Mouse (Mus musculus): ENCODE data around the gene Cxcr4. TPM values are rescaled to one million over a fixed set of nuclear protein-coding genes. Genes with fewer than 3 reads are reported as not detected.

The Cxcr4 gene
- total and polyA plus RNA-seq, 3 experiments, result 80.3 to 169 (median 102) TPM

GRCm38 (mm10) chr1:128548220-128548998 is 43.7 kb downstream of the Cxcr4 start:
- TF ChIP-seq SIN3A (IDR thresholded peaks at IDR 0.05; ENCODE audit: low read length), result peak; percentile 80
- no peak for TF ChIP-seq UBTF (IDR thresholded peaks at IDR 0.05; ENCODE audit: low read depth, low read length)
- peak; percentile 35; the same call in 1 of the 2 replicates for TF ChIP-seq MYC (IDR thresholded peaks at IDR 0.05; ENCODE audit: low read depth, low read length)
- peak; percentile 74 for TF ChIP-seq CHD2 (IDR thresholded peaks at IDR 0.05; ENCODE audit: low read length)
- TF ChIP-seq NRF1 (IDR thresholded peaks at IDR 0.05; ENCODE audit: low read depth, low read length), result no peak
- TF ChIP-seq HCFC1 (IDR thresholded peaks at IDR 0.05; ENCODE audit: low read depth, low read length), result peak; percentile 41
- TF ChIP-seq TCF12 (IDR thresholded peaks at IDR 0.05; ENCODE audit: low read depth, low read length), result peak; percentile 71
- TF ChIP-seq POLR2AphosphoS2 (IDR thresholded peaks at IDR 0.05; ENCODE audit: low read depth, low read length), result no peak
- TF ChIP-seq NELFE (IDR thresholded peaks at IDR 0.05; ENCODE audit: low read depth, low read length), result no peak
- TF ChIP-seq PAX5 (IDR thresholded peaks at IDR 0.05; ENCODE audit: low read length), result no peak
- TF ChIP-seq POLR2A (IDR thresholded peaks at IDR 0.05; ENCODE audit: low read depth, low read length), result peak; percentile 32; the same call in 1 of the 2 replicates
- no peak for TF ChIP-seq ZKSCAN1 (IDR thresholded peaks at IDR 0.05; ENCODE audit: borderline replicate concordance, low read depth, low read length)
- TF ChIP-seq JUN (IDR thresholded peaks at IDR 0.05; ENCODE audit: insufficient read depth, low read depth, low read length), result peak; percentile 93
- TF ChIP-seq IRF4 (IDR thresholded peaks at IDR 0.05; ENCODE audit: low read depth, low read length), result peak; percentile 92
- TF ChIP-seq USF2 (conservative IDR thresholded peaks at IDR 0.05; ENCODE audit: low read depth, low read length), result no peak
- no peak for TF ChIP-seq USF1 (IDR thresholded peaks at IDR 0.05; ENCODE audit: low read depth, low read length)
- TF ChIP-seq ZNF384 (IDR thresholded peaks at IDR 0.05; ENCODE audit: low read depth, low read length), result no peak; the same call in none of the 2 replicates
- TF ChIP-seq ETS1 (conservative IDR thresholded peaks at IDR 0.05; ENCODE audit: low read depth, low read length), result peak; percentile 94
- TF ChIP-seq MAX (IDR thresholded peaks at IDR 0.05; ENCODE audit: low read length), result peak; percentile 52
- peak; percentile 0 for TF ChIP-seq RAD21 (IDR thresholded peaks at IDR 0.05; ENCODE audit: low read depth, low read length)
- TF ChIP-seq MEF2A (IDR thresholded peaks at IDR 0.05; ENCODE audit: borderline replicate concordance, low read depth, low read length), result peak; percentile 83
- no peak for TF ChIP-seq CTCF (conservative IDR thresholded peaks at IDR 0.05 in 1 of 2, IDR thresholded peaks at IDR 0.05 in 1 of 2; ENCODE audit: low read depth in 2 of 2, low read length in 2 of 2)
- 0 out of 2 replicates have a peak, but pooled peaks have one; percentile 48 for TF ChIP-seq TBP (conservative IDR thresholded peaks at IDR 0.05; ENCODE audit: low read depth, low read length)
- TF ChIP-seq CHD1 (IDR thresholded peaks at IDR 0.05; ENCODE audit: low read depth, low read length), result peak; percentile 81; the same call in 1 of the 2 replicates
- peak; percentile 91 for TF ChIP-seq JUND (conservative IDR thresholded peaks at IDR 0.05; ENCODE audit: low read depth, low read length)
- peak; percentile 93; the same call in 1 of the 2 replicates for TF ChIP-seq RCOR1 (conservative IDR thresholded peaks at IDR 0.05; ENCODE audit: low read depth, low read length)
- peak; percentile 86 for TF ChIP-seq MAFK (IDR thresholded peaks at IDR 0.05; ENCODE audit: insufficient replicate concordance, low read length)
- no peak for TF ChIP-seq ELF1 (IDR thresholded peaks at IDR 0.05; ENCODE audit: low read depth, low read length)
- TF ChIP-seq MAZ (IDR thresholded peaks at IDR 0.05; ENCODE audit: low read depth, low read length), result peak; percentile 52
- TF ChIP-seq ZC3H11A (IDR thresholded peaks at IDR 0.05; ENCODE audit: low read depth, low read length), result no peak
- no peak for TF ChIP-seq GABPA (IDR thresholded peaks at IDR 0.05; ENCODE audit: insufficient replicate concordance, low read depth, low read length)
- 0 out of 2 replicates have a peak, but pooled peaks have one; percentile 7 for TF ChIP-seq E2F4 (IDR thresholded peaks at IDR 0.05; ENCODE audit: insufficient replicate concordance, low read depth, low read length)
- no peak for TF ChIP-seq ZMIZ1 (IDR thresholded peaks at IDR 0.05; ENCODE audit: low read depth, low read length)
- no peak; the same call in 1 of the 2 replicates for TF ChIP-seq SMC3 (IDR thresholded peaks at IDR 0.05; ENCODE audit: low read depth, low read length)
- TF ChIP-seq KAT2A (IDR thresholded peaks at IDR 0.05; ENCODE audit: insufficient replicate concordance, low read length), result 0 out of 2 replicates have a peak, but pooled peaks have one; percentile 26
- peak; percentile 95 for TF ChIP-seq EP300 (IDR thresholded peaks at IDR 0.05; ENCODE audit: low read length)
- TF ChIP-seq MXI1 (IDR thresholded peaks at IDR 0.05; ENCODE audit: low read depth, low read length), result peak; percentile 67
- TF ChIP-seq BHLHE40 (IDR thresholded peaks at IDR 0.05; ENCODE audit: low read depth, low read length), result peak; percentile 84

More at GRCm38 (mm10) chr1:128548220-128548998, 43.7 kb downstream of the Cxcr4 start:
- H3K27me3 ChIP-seq (replicated peaks), result no peaks in the 10 kb centered on the region
- in situ Hi-C loops (cut with MboI; ENCODE audit: low pct_ligation_motif_present, low pct_unique_long_range_greater_than_20kb, low sequenced_read_pairs), result no loop called here
- H3K36me3 ChIP-seq (replicated peaks in 1 of 2; ENCODE audit: control insufficient read depth in 1 of 2, insufficient read depth in 1 of 2, low read length in 1 of 2), result no peaks in the 10 kb centered on the region
- peak overlapping the region; percentile 30; the same call in 1 of the 2 replicates for H3K4me2 ChIP-seq (ENCODE audit: insufficient read depth, low read depth, poor library complexity, severe bottlenecking)
- H3K4me3 ChIP-seq (replicated peaks in 1 of 3; ENCODE audit: low read depth in 2 of 3, low read length in 2 of 3, poor library complexity in 1 of 3), result no peak overlapping the region
- H3K27ac ChIP-seq (ENCODE audit: insufficient read depth, low read depth), result peak overlapping the region; percentile 96
- peaks cover 4% of the 10 kb centered on the region for H3K9me3 ChIP-seq (replicated peaks; ENCODE audit: low read length)
- no peaks in the 10 kb centered on the region for H3K79me2 ChIP-seq (replicated peaks; ENCODE audit: control insufficient read depth, extremely low read depth, insufficient read depth, poor library complexity, severe bottlenecking)
- peak overlapping the region; percentile 77; the same call in 1 of the 2 replicates for H3K9ac ChIP-seq (ENCODE audit: insufficient read depth, low read depth)
- peaks cover 14 to 28% of the 10 kb centered on the region in 2 experiments for H3K4me1 ChIP-seq (ENCODE audit: control insufficient read depth in 1 of 2, insufficient read depth in 2 of 2)
- DNase-seq (ENCODE audit: extremely low read depth), result peak; percentile 86
- dilution Hi-C loops (cut with MboI; ENCODE audit: extremely low pct_ligation_motif_present, extremely low pct_unique_long_range_greater_than_20kb, low sequenced_read_pairs), result no loop called here
